Mouse (Mus musculus) forebrain, postnatal 0 days (tissue): ENCODE results near the gene Kndc1. TPM values are rescaled to one million over a fixed set of nuclear protein-coding genes. Genes with fewer than 3 reads are reported as not detected.

ENCODE experiments used
- ATAC-seq: fragments of 200-750 bp; cut with Nextera tagmentation; 2 replicates; pipeline ENCODE4 v1.8.0; 2017; ENCODE audit warnings: mild to moderate bottlenecking, moderate library complexity
- DNase-seq: peaks from one replicate; pipeline ENCODE4 v3.0.0-alpha.2; 2015
- H3K27ac ChIP-seq: fragments of 300-500 bp; sonication (generic); 2 replicates; pipeline ENCODE4 v1.5.1; 2014; ENCODE audit warnings: low read depth, mild to moderate bottlenecking, antibody characterized with exemption, low read length, moderate library complexity, mixed read lengths
- H3K27me3 ChIP-seq: fragments of 300-500 bp; sonication (generic); 2 replicates; pipeline ENCODE4 v1.6.1; 2014; ENCODE audit warnings: mild to moderate bottlenecking, low read length, mixed read lengths; ENCODE audit not compliant: insufficient read depth
- H3K36me3 ChIP-seq: fragments of 300-500 bp; sonication (generic); 2 replicates; pipeline ENCODE4 v1.6.1; 2014; ENCODE audit warnings: mild to moderate bottlenecking, moderate library complexity; ENCODE audit not compliant: insufficient read depth
- H3K4me1 ChIP-seq: fragments of 300-500 bp; sonication (generic); 2 replicates; pipeline ENCODE4 v1.6.1; 2014; ENCODE audit warnings: antibody characterized with exemption; ENCODE audit not compliant: insufficient read depth
- H3K4me2 ChIP-seq: fragments of 300-500 bp; sonication (generic); 2 replicates; pipeline ENCODE4 v1.6.1; 2014; ENCODE audit warnings: low read depth, mild to moderate bottlenecking, moderate library complexity
- H3K4me3 ChIP-seq: fragments of 300-500 bp; sonication (generic); 2 replicates; pipeline ENCODE4 v1.5.1; 2014; ENCODE audit warnings: low read depth, low read length, mixed read lengths
- H3K9ac ChIP-seq: fragments of 300-500 bp; sonication (generic); 2 replicates; pipeline ENCODE4 v1.6.1; 2014; ENCODE audit warnings: mild to moderate bottlenecking
- H3K9me3 ChIP-seq: fragments of 300-500 bp; sonication (generic); 2 replicates; pipeline ENCODE4 v1.6.1; 2016; ENCODE audit warnings: low read length
- CTCF ChIP-seq: sonication (generic); IDR thresholded peaks from 2 replicates; pipeline ENCODE4 v1.5.1; 2016; ENCODE audit warnings: antibody characterized with exemption, control low read depth, low read depth
- WGBS: fragments of 180-500 bp; shearing (Covaris S2); extraction: QIAGEN DNeasy Blood & Tissue Kit; methylation state at CpG from one replicate; pipeline ENCODE4 v1.1.7; 2014; 5-methylcytosine and 5-hydroxymethylcytosine counted together
- polyA plus RNA-seq: library from polyadenylated mRNA; unstranded; fragments of >200 nt; fragmentation: Nextera tagmentation; extraction: Ambion mirVana; gene quantifications from 2 replicates; pipeline ENCODE4 v1.2.1, GENCODE M21; 2015
- total RNA-seq: library from RNA; depleted of rRNA; stranded (reverse); fragments of >200 nt; gene quantifications from 2 replicates; pipeline ENCODE4 v1.2.3, GENCODE M21; 2014

Kndc1 gene
- total and polyA plus RNA-seq, 2 experiments from 2014 or later: 10.0 to 48.4 TPM

- no peak for ATAC-seq
- DNase-seq: no peak
- TF ChIP-seq CTCF: no peak
- Histone ChIP-seq H3K9ac (no peak overlapping the region), H3K4me3 (no peak overlapping the region), H3K27ac (no peak overlapping the region), H3K9me3 (no peaks in the 10 kb centered on the region), H3K36me3 (no peaks in the 10 kb centered on the region), H3K4me1 (no peaks in the 10 kb centered on the region), H3K27me3 (no peaks in the 10 kb centered on the region), H3K4me2 (no peak overlapping the region)
- 58% methylated on average over 2 of the region's 2 CpGs for WGBS
These were observed 31.4 kb upstream of the Kndc1 start for GRCm38 (mm10) chr7:139863076-139863475.

DNA sequence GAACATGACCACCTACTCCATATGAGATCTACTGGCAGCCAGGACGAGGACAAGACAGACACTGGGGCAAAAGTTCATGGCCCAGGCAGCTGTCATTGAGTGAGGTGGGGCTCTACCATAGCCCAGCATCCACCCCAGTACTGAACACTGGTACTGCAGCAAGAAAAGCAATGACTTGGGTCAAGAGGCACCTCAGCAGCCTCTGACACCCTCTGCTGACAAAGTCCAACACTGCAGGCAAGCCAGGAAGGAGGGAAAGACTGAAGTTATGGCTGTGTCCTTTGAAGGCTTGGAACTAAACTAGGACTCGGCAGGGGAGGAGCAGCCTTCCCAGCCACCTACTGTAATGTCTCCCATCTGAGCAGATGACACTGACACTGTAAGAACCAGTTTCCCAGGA is 30.2 kb upstream of the Kndc1 start:
- H3K9ac ChIP-seq: no peak overlapping the region
- no peak overlapping the region for H3K4me2 ChIP-seq
- H3K4me3 ChIP-seq: no peak overlapping the region
- ATAC-seq: no peak
- no peaks in the 10 kb centered on the region for H3K9me3 ChIP-seq
- peak; percentile 40 for DNase-seq
- no peaks in the 10 kb centered on the region for H3K27me3 ChIP-seq
- 67% methylated on average over 2 of the region's 2 CpGs for WGBS
- no peaks in the 10 kb centered on the region for H3K36me3 ChIP-seq
- H3K4me1 ChIP-seq: no peaks in the 10 kb centered on the region
- TF ChIP-seq CTCF: peak; percentile 72
- H3K27ac ChIP-seq: no peak overlapping the region

- no peak overlapping the region for H3K4me3 ChIP-seq
- H3K27ac ChIP-seq: no peak overlapping the region
- H3K9me3 ChIP-seq: no peaks in the 10 kb centered on the region
- DNase-seq: no peak
- no peak for ATAC-seq
- no peak overlapping the region for H3K4me2 ChIP-seq
- H3K9ac ChIP-seq: no peak overlapping the region
- no peaks in the 10 kb centered on the region for H3K4me1 ChIP-seq
- 86% methylated on average over 1 of the region's 1 CpGs for WGBS
- no peaks in the 10 kb centered on the region for H3K36me3 ChIP-seq
- TF ChIP-seq CTCF: no peak
- no peaks in the 10 kb centered on the region for H3K27me3 ChIP-seq
These were observed 29.6 kb upstream of the Kndc1 start for GRCm38 (mm10) chr7:139864871-139865270.

- ATAC-seq: peak; percentile 87
- no peak overlapping the region for H3K4me3 ChIP-seq
- H3K4me1 ChIP-seq: no peaks in the 10 kb centered on the region
- no peaks in the 10 kb centered on the region for H3K9me3 ChIP-seq
- 75% methylated on average over 5 of the region's 5 CpGs for WGBS
- no peaks in the 10 kb centered on the region for H3K27me3 ChIP-seq
- no peak overlapping the region for H3K9ac ChIP-seq
- no peak overlapping the region for H3K4me2 ChIP-seq
- peak; percentile 45 for DNase-seq
- H3K27ac ChIP-seq: no peak overlapping the region
- TF ChIP-seq CTCF: no peak
- H3K36me3 ChIP-seq: no peaks in the 10 kb centered on the region; the same call in 1 of the 2 replicates
These were observed 23.5 kb upstream of the Kndc1 start for GRCm38 (mm10) chr7:139871014-139871413.

DNA sequence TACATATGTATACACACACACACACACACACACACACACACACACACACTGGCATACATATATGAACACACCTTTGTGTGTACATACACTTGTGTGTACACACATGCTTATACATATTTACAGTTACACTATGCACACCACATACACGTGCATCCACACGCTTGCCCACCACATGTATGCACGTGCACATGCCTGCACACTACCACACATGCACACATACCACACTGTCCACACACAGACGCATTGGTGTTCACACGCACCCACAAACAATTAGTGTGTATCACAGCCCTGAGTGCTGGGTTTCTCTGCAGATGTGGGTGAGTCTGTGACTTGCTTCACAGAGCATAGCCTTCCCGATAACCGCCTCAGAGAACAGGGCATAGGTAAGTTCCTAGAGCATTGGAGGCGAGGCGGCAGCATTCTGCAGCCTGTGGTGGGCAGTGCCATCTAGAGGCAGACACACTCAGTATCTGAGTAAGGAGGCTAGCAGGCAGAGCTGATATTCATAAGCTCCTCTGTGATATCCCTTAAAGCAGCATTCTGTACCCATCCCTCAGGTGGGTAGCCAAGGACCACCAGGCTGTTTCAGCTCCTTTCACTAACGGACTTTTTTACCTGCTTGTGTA is 17.2 kb upstream of the Kndc1 start:
- Histone ChIP-seq H3K27ac (no peak overlapping the region), H3K27me3 (no peaks in the 10 kb centered on the region), H3K36me3 (no peaks in the 10 kb centered on the region; the same call in 1 of the 2 replicates), H3K4me1 (no peaks in the 10 kb centered on the region), H3K4me3 (no peak overlapping the region), H3K9ac (no peak overlapping the region), H3K4me2 (no peak overlapping the region), H3K9me3 (no peaks in the 10 kb centered on the region)
- peak; percentile 94 for ATAC-seq
- 63% methylated on average over 10 of the region's 10 CpGs for WGBS
- TF ChIP-seq CTCF: peak; percentile 94
- peak; percentile 84 for DNase-seq

DNA sequence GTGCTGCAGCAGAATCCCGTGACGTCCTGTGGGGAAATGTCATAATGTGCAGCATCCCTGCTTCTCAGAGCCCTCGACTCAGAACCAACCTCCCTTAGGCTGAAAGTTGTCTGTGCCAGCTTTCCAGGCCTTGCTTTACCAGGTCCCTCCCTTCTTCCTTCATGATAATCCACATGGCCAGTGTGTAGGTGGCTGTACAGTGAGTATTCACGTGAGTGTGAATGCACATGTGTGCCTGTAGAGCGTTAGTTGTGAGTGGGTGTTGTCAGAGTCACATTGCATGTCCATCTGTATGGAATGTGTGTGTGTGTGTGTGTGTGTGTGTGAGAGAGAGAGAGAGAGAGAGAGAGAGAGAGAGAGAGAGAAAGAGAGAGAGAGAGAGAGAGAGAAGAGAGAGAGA is 16.4 kb upstream of the Kndc1 start:
- no peaks in the 10 kb centered on the region for H3K9me3 ChIP-seq
- TF ChIP-seq CTCF: no peak
- no peaks in the 10 kb centered on the region; the same call in 1 of the 2 replicates for H3K36me3 ChIP-seq
- ATAC-seq (no peak), DNase-seq (no peak)
- no peaks in the 10 kb centered on the region for H3K4me1 ChIP-seq
- H3K27ac ChIP-seq: no peak overlapping the region
- no peak overlapping the region for H3K4me2 ChIP-seq
- H3K27me3 ChIP-seq: no peaks in the 10 kb centered on the region
- no peak overlapping the region for H3K9ac ChIP-seq
- no peak overlapping the region for H3K4me3 ChIP-seq
- WGBS: 76% methylated on average over 5 of the region's 5 CpGs

DNA sequence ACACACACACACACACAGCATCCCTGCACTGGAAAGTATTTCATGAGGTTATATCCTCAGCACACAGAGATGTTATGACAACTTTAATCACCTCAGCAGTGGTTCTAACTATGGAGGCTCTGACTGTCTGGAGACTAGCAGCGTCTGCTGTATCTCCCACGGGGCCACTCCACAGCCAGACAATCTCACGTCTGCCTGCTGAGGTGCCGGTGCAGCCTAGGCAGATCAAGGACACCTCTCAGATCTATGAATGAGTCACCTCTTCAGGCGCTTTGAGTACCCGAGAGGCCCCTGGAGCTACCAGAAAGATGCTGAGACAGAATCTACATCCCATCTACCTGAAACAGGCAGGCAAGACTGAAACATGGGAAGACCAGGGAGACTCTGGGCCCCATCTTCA is 15.9 kb upstream of the Kndc1 start:
- 81% methylated on average over 6 of the region's 6 CpGs for WGBS
- Histone ChIP-seq H3K4me2 (no peak overlapping the region), H3K4me1 (no peaks in the 10 kb centered on the region), H3K9ac (no peak overlapping the region), H3K36me3 (no peaks in the 10 kb centered on the region; the same call in 1 of the 2 replicates), H3K27me3 (no peaks in the 10 kb centered on the region), H3K9me3 (no peaks in the 10 kb centered on the region), H3K4me3 (no peak overlapping the region), H3K27ac (no peak overlapping the region)
- DNase-seq: no peak
- no peak for ATAC-seq
- no peak for TF ChIP-seq CTCF

DNA sequence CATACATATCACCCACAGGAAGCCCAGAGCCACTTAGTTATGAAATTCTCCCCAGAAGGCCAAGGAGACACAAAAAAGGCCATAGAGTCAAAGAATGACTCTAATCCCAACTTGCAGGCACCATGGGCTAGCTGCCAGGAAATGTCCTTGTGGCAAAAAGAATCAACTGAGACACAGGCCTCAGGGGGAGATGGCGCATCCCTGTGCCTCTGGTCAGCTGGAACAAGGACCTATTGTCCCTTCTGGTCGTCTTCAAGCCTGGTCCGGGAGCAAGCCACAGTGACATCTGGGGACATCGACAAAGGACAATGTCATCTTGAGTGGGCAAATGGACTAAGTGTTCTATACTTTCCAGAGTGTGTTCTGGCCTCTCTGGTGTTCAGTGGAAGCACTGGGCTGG is 11.0 kb upstream of the Kndc1 start:
- no peak overlapping the region for H3K4me2 ChIP-seq
- ATAC-seq: no peak
- H3K9me3 ChIP-seq: no peaks in the 10 kb centered on the region
- no peaks in the 10 kb centered on the region for H3K27me3 ChIP-seq
- no peaks in the 10 kb centered on the region for H3K4me1 ChIP-seq
- no peak for TF ChIP-seq CTCF
- no peak overlapping the region for H3K27ac ChIP-seq
- H3K4me3 ChIP-seq: no peak overlapping the region
- DNase-seq: no peak
- no peak overlapping the region for H3K9ac ChIP-seq
- 85% methylated on average over 4 of the region's 4 CpGs for WGBS
- no peaks in the 10 kb centered on the region for H3K36me3 ChIP-seq
